Mouse (Mus musculus) liver, embryonic 14.5 days (tissue): Measurements from ENCODE around the gene Slc11a2. TPM values are rescaled to one million over a fixed set of nuclear protein-coding genes. Genes with fewer than 3 reads are reported as not detected.

Source experiments
- ATAC-seq: fragments of 200-750 bp; cut with Nextera tagmentation; 2 replicates; pipeline ENCODE4 v1.8.0; 2017; ENCODE audit warnings: moderate number of reproducible peaks, mild to moderate bottlenecking, moderate library complexity; ENCODE audit not compliant: insufficient read depth
- DNase-seq, 3 experiments: peaks; one replicate each; pipeline ENCODE4 v3.0.0-alpha.2; 2012 to 2013; ENCODE audit warnings: low read depth in 3 of 3, low spot score in 3 of 3
- H3K27ac ChIP-seq: fragments of 300-500 bp; sonication (generic); 2 replicates; pipeline ENCODE4 v1.5.1; 2014; ENCODE audit warnings: moderate library complexity, mild to moderate bottlenecking, control low read depth, inconsistent platforms
- H3K27me3 ChIP-seq: fragments of 300-500 bp; sonication (generic); 2 replicates; pipeline ENCODE4 v1.6.1; 2014; ENCODE audit warnings: mild to moderate bottlenecking, low read length, moderate library complexity; ENCODE audit not compliant: control insufficient read depth, insufficient read depth
- H3K36me3 ChIP-seq: fragments of 300-500 bp; sonication (generic); replicated peaks from 2 replicates; pipeline ENCODE4 v1.6.1; 2014; ENCODE audit warnings: low read depth; ENCODE audit not compliant: control insufficient read depth, insufficient read depth
- H3K4me1 ChIP-seq, 2 experiments: fragments of 200-500 bp in 1 of 2; fragments of 300-500 bp in 1 of 2; sonication (generic) in 1 of 2; replicated peaks; 2 replicates each; pipeline ENCODE4 v1.6.1; 2012 to 2014; ENCODE audit warnings: antibody characterized with exemption in 1 of 2, inconsistent platforms in 1 of 2, low read length in 1 of 2; ENCODE audit not compliant: control insufficient read depth in 2 of 2, insufficient read depth in 2 of 2
- H3K4me2 ChIP-seq: fragments of 300-500 bp; sonication (generic); 2 replicates; pipeline ENCODE4 v1.6.1; 2014; ENCODE audit warnings: low read depth, mild to moderate bottlenecking, control low read depth, moderate library complexity
- H3K4me3 ChIP-seq, 2 experiments: fragments of 200-500 bp in 1 of 2; fragments of 300-500 bp in 1 of 2; sonication (generic) in 1 of 2; 2 replicates each; pipeline ENCODE4 v1.5.1; 2012 to 2014; ENCODE audit warnings: low read depth in 2 of 2, low read length in 2 of 2, mild to moderate bottlenecking in 2 of 2, control low read depth in 1 of 2, inconsistent platforms in 1 of 2, moderate library complexity in 1 of 2; ENCODE audit not compliant: insufficient read depth in 1 of 2
- H3K9ac ChIP-seq: fragments of 300-500 bp; sonication (generic); replicated peaks from 2 replicates; pipeline ENCODE4 v1.6.1; 2014; ENCODE audit warnings: mild to moderate bottlenecking, control low read depth, moderate library complexity
- H3K9me3 ChIP-seq: fragments of 300-500 bp; sonication (generic); 2 replicates; pipeline ENCODE4 v1.6.1; 2016; ENCODE audit warnings: low read length, mixed read lengths; ENCODE audit not compliant: control insufficient read depth
- CTCF ChIP-seq: IDR thresholded peaks from 2 replicates; pipeline ENCODE4 v1.5.1; 2016; ENCODE audit warnings: antibody characterized with exemption, low read depth, control low read depth
- EP300 ChIP-seq: IDR thresholded peaks from 2 replicates; pipeline ENCODE4 v1.6.1; 2016; ENCODE audit warnings: antibody characterized with exemption, low read depth
- WGBS: fragments of 180-500 bp; shearing (Covaris S2); extraction: QIAGEN DNeasy Blood & Tissue Kit; methylation state at CpG from one replicate; pipeline ENCODE4 v1.1.7; 2014; ENCODE audit not compliant: insufficient replicate concordance; 5-methylcytosine and 5-hydroxymethylcytosine counted together
- polyA plus RNA-seq, 2 experiments: library from polyadenylated mRNA; depleted of rRNA in 1 of 2; stranded (reverse) in 1 of 2; unstranded in 1 of 2; fragments of >200 nt; fragmentation: Nextera tagmentation in 1 of 2; extraction: Ambion mirVana in 1 of 2; gene quantifications; 2 replicates each; pipeline versions ENCODE4 v1.2.1 to v1.2.3; 2012 to 2014

Gene Slc11a2
- polyA plus RNA-seq, 2 experiments, result 37.7 to 38.4 TPM

DNA sequence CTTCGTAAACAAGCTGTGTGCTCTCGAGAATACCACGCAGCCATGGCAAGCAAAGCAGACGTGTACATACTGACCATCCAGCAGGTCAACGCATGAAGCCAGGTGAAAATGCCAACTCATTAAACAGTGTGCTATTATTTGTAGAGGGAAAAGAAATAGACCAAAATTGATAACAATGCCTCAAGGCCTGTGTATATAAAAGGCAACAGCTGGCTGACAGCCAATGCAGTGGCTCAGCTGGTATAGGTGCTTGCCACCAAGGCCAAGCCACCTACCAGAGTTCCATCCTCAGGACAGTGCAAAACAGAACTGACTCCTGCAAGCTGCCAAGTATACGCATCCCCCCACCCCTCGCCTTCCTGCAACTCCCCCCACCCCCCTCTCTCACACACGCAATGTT is 9.2 kb downstream of the Slc11a2 start:
- TF ChIP-seq EP300 (no peak), CTCF (no peak)
- 82% methylated on average over 8 of the region's 8 CpGs for WGBS
- H3K4me2 ChIP-seq, result no peak overlapping the region
- H3K9ac ChIP-seq, result no peak overlapping the region
- peaks cover 18% of the 10 kb centered on the region for H3K36me3 ChIP-seq
- no peaks in the 10 kb centered on the region for H3K9me3 ChIP-seq
- H3K27me3 ChIP-seq, result no peaks in the 10 kb centered on the region
- ATAC-seq (no peak), DNase-seq (no peak)
- H3K4me3 ChIP-seq, result no peak overlapping the region
- H3K4me1 ChIP-seq, result peaks cover 61 to 70% of the 10 kb centered on the region in 2 experiments
- peak overlapping the region; percentile 1 for H3K27ac ChIP-seq

DNA sequence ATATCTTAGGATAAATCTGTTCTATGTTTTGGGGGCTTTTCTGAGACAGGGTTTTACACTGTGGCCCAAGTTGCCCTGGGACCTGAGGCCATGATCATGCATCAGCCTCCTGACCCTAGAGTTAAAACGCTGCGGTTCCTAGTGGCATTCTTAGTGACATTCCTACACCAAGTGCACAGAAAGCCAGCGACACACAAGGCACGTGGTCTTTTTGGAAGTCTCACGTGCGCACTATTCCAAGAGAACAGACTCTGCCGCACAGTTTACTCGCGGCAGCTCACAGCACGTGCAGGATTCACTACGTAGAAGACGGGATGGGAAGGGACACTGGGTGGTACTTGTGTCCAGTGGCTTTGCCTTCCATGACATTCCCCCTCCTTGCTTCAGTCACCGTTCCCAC is 9.9 kb downstream of the Slc11a2 start:
- DNase-seq (no peak), ATAC-seq (no peak)
- no peak overlapping the region for H3K4me3 ChIP-seq
- H3K9ac ChIP-seq, result no peak overlapping the region
- peaks cover 26% of the 10 kb centered on the region for H3K36me3 ChIP-seq
- H3K27me3 ChIP-seq, result no peaks in the 10 kb centered on the region
- 89% methylated on average over 13 of the region's 13 CpGs for WGBS
- H3K4me1 ChIP-seq, result peaks cover 58 to 71% of the 10 kb centered on the region in 2 experiments
- no peak overlapping the region for H3K27ac ChIP-seq
- H3K4me2 ChIP-seq, result no peak overlapping the region
- TF ChIP-seq EP300 (no peak), CTCF (no peak)
- no peaks in the 10 kb centered on the region for H3K9me3 ChIP-seq

DNA sequence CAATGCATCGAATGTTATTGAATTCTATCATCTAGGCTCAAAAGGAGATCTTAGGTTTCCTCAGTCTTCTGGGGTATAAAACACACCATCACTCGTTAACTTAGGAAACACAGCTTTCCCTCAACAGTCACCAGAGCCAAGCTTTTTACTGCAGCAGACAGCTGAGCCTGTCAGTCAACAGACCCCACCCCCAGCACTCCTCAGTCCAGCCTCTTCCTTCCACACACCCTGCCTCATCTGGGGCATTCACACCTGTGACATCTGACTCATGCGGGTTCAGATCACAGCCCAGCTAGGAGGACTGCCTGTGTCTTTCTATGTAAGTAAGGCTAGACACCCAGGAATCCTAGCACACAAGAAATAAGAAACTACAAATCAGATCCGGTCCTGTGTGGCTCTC is 10.9 kb downstream of the Slc11a2 start:
- Histone ChIP-seq H3K9me3 (no peaks in the 10 kb centered on the region), H3K4me2 (no peak overlapping the region; the same call in 1 of the 2 replicates), H3K36me3 (peaks cover 33% of the 10 kb centered on the region), H3K4me1 (peaks cover 49 to 63% of the 10 kb centered on the region in 2 experiments), H3K27ac (peak overlapping the region; percentile 63), H3K4me3 (no peak overlapping the region), H3K27me3 (no peaks in the 10 kb centered on the region), H3K9ac (peak overlapping the region; percentile 29)
- TF ChIP-seq CTCF, result no peak
- WGBS, result 55% methylated on average over 4 of the region's 4 CpGs
- ATAC-seq (no peak), DNase-seq (no peak)

DNA sequence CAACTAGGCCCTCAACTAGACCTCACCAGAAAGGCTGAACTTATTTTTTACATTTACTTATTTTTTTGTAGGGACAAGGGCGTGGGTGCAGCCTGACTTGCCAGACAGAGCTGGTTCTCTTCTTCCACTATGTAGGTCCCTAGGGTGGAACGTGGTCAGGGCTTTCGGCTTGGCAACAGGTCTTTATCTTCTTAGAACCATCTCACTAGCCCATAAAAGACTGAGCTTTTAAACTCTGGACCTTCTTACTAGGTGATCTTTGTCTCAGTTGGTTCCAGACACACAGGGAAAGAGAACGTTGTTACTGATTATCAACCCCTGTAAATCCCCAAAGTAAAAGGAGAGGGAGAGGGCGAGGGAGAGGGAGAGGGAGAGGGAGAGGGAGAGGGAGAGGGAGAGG is 11.6 kb downstream of the Slc11a2 start:
- peaks cover 42 to 58% of the 10 kb centered on the region in 2 experiments for H3K4me1 ChIP-seq
- 37% methylated on average over 4 of the region's 5 CpGs for WGBS
- H3K27me3 ChIP-seq, result no peaks in the 10 kb centered on the region
- H3K27ac ChIP-seq, result peak overlapping the region; percentile 63
- ATAC-seq, result no peak
- H3K9me3 ChIP-seq, result no peaks in the 10 kb centered on the region
- DNase-seq, result no peak
- no peak overlapping the region for H3K9ac ChIP-seq
- H3K4me3 ChIP-seq, result no peak overlapping the region
- no peak for TF ChIP-seq EP300
- TF ChIP-seq CTCF, result no peak
- H3K36me3 ChIP-seq, result peaks cover 40% of the 10 kb centered on the region
- no peak overlapping the region for H3K4me2 ChIP-seq

DNA sequence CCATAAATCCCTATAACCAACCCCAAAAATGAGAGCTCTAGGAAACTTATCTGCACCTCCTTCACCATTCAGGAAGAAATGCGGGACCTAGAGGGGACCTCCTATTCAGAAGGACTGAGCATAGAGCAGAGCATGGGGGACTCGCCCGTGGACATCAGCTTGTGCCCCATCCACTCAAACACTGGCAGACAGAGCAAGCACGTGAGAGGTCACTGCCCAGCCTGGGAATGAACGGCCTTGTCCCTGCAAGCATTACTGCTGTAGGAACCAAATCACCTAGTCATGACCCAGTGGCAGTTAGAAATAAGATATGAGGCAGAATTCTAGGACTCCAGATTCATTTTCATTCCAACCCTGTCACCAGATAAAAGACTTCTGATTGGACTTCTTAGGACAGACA is 13.1 kb downstream of the Slc11a2 start:
- H3K27me3 ChIP-seq, result no peaks in the 10 kb centered on the region
- no peak overlapping the region for H3K9ac ChIP-seq
- TF ChIP-seq CTCF (no peak), EP300 (no peak)
- no peak for DNase-seq
- H3K9me3 ChIP-seq, result no peaks in the 10 kb centered on the region
- peaks cover 43% of the 10 kb centered on the region for H3K36me3 ChIP-seq
- peaks cover 31 to 44% of the 10 kb centered on the region in 2 experiments for H3K4me1 ChIP-seq
- peak overlapping the region; percentile 77 for H3K27ac ChIP-seq
- H3K4me3 ChIP-seq, result no peak overlapping the region
- 81% methylated on average over 5 of the region's 5 CpGs for WGBS
- no peak; the same call in 1 of the 2 replicates for ATAC-seq
- H3K4me2 ChIP-seq, result no peak overlapping the region; the same call in 1 of the 2 replicates
